Mouse (Mus musculus) stomach, embryonic 14.5 days (tissue): Measurements from ENCODE around the gene Ddx47. TPM values are rescaled to one million over a fixed set of nuclear protein-coding genes. Genes with fewer than 3 reads are reported as not detected.

ENCODE experiments used
- ATAC-seq: fragments of 200-750 bp; cut with Nextera tagmentation; 2 replicates; pipeline ENCODE4 v1.8.0; 2017; ENCODE audit warnings: low read depth, moderate TSS enrichment; ENCODE audit not compliant: insufficient number of reproducible peaks, insufficient read depth, low FRiP score
- H3K27ac ChIP-seq: fragments of 300-500 bp; sonication (generic); 2 replicates; pipeline ENCODE4 v1.5.1; 2014; ENCODE audit warnings: mild to moderate bottlenecking, low read length, moderate library complexity, mixed read lengths
- H3K27me3 ChIP-seq: fragments of 300-500 bp; sonication (generic); 2 replicates; pipeline ENCODE4 v1.6.1; 2014; ENCODE audit warnings: low read length, control low read depth, mixed read lengths; ENCODE audit not compliant: control insufficient read depth, insufficient read depth
- H3K36me3 ChIP-seq: fragments of 300-500 bp; sonication (generic); 2 replicates; pipeline ENCODE4 v1.6.1; 2014; ENCODE audit warnings: mild to moderate bottlenecking, control low read depth, low read length, moderate library complexity, mixed read lengths; ENCODE audit not compliant: control insufficient read depth, insufficient read depth
- H3K4me1 ChIP-seq: fragments of 300-500 bp; sonication (generic); 2 replicates; pipeline ENCODE4 v1.6.1; 2014; ENCODE audit warnings: low read length, control low read depth, mixed read lengths; ENCODE audit not compliant: control insufficient read depth, insufficient read depth
- H3K4me2 ChIP-seq: fragments of 300-500 bp; sonication (generic); replicated peaks from 2 replicates; pipeline ENCODE4 v1.6.1; 2014; ENCODE audit warnings: low read depth, low read length, control low read depth
- H3K4me3 ChIP-seq: fragments of 300-500 bp; sonication (generic); 2 replicates; pipeline ENCODE4 v1.5.1; 2014; ENCODE audit warnings: low read depth, low read length, control low read depth
- H3K9ac ChIP-seq: fragments of 300-500 bp; sonication (generic); replicated peaks from 2 replicates; pipeline ENCODE4 v1.6.1; 2014; ENCODE audit warnings: low read depth, mild to moderate bottlenecking, control low read depth, low read length, moderate library complexity, mixed read lengths
- H3K9me3 ChIP-seq: fragments of 300-500 bp; sonication (generic); 2 replicates; pipeline ENCODE4 v1.6.1; 2016; ENCODE audit warnings: low read depth, low read length, control low read depth; ENCODE audit not compliant: control insufficient read depth
- WGBS: fragments of 180-500 bp; shearing (Covaris S2); extraction: QIAGEN DNeasy Blood & Tissue Kit; methylation state at CpG from one replicate; pipeline ENCODE4 v1.1.7; 2014; 5-methylcytosine and 5-hydroxymethylcytosine counted together
- polyA plus RNA-seq: library from polyadenylated mRNA; unstranded; fragments of >200 nt; fragmentation: Nextera tagmentation; extraction: Ambion mirVana; gene quantifications from 2 replicates; pipeline ENCODE4 v1.2.1, GENCODE M21; 2014

Gene Ddx47
- polyA plus RNA-seq, 1 experiment from 2014 or later, result 107 TPM

DNA sequence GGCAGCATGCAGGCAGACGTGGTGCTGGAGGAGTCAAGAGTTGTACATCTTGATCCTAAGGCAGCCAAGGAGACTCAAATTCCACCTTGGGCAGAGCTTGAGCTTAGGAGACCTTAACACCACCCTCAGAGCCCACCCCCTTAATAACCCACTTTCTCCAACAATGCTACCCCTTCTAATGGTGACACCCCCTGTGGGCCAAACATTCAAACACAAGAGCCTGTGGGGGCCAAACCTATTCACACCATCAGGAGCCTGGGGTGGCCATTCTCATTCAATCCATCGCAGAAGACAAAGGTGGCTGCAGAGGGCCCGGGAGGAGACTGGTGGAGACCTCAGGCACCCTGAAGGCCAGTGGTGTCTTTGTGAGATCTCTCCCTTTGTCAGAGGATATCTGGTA lies 30.5 kb downstream of the Ddx47 start:
- H3K27me3 ChIP-seq, result no peaks in the 10 kb centered on the region
- no peak overlapping the region for H3K4me3 ChIP-seq
- H3K9ac ChIP-seq, result no peak overlapping the region
- no peak overlapping the region for H3K4me2 ChIP-seq
- no peaks in the 10 kb centered on the region for H3K36me3 ChIP-seq
- H3K4me1 ChIP-seq, result no peaks in the 10 kb centered on the region
- ATAC-seq, result no peak
- no peak overlapping the region for H3K27ac ChIP-seq
- WGBS, result 76% methylated on average over 3 of the region's 3 CpGs
- H3K9me3 ChIP-seq, result no peaks in the 10 kb centered on the region; the same call in 1 of the 2 replicates

DNA sequence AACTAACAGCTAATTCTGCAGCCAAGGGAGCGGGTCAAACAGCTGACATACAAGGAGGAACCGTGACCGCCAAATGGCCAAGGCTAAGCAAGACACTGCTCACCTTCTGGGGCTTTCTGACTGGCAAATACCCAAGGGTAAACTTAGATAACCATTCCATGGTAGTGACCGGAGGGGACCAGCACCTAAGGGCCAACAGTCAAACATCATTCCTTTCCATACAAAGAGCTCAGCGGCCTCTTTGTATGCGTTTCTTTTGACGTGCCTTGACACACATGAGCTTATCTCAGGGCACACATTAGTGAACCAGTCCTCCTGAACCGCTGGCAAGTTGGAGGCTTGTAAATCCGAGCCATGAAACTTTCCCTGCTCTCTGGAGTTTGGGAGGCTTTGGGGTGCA lies 35.9 kb downstream of the Ddx47 start:
- Histone ChIP-seq H3K4me2 (no peak overlapping the region), H3K4me1 (no peaks in the 10 kb centered on the region), H3K9ac (no peak overlapping the region), H3K27ac (no peak overlapping the region), H3K4me3 (no peak overlapping the region), H3K36me3 (no peaks in the 10 kb centered on the region), H3K27me3 (no peaks in the 10 kb centered on the region), H3K9me3 (no peaks in the 10 kb centered on the region)
- ATAC-seq, result peak; percentile 62; the same call in 1 of the 2 replicates
- WGBS, result 57% methylated on average over 9 of the region's 9 CpGs

- H3K36me3 ChIP-seq, result no peaks in the 10 kb centered on the region
- H3K27me3 ChIP-seq, result no peaks in the 10 kb centered on the region
- WGBS, result 75% methylated on average over 6 of the region's 6 CpGs
- H3K27ac ChIP-seq, result no peak overlapping the region
- no peak overlapping the region for H3K4me3 ChIP-seq
- H3K4me1 ChIP-seq, result no peaks in the 10 kb centered on the region
- ATAC-seq, result no peak
- H3K4me2 ChIP-seq, result no peak overlapping the region
- no peak overlapping the region for H3K9ac ChIP-seq
- no peaks in the 10 kb centered on the region for H3K9me3 ChIP-seq
These were observed 37.1 kb downstream of the Ddx47 start for GRCm38 (mm10) chr6:135048509-135048908.

DNA sequence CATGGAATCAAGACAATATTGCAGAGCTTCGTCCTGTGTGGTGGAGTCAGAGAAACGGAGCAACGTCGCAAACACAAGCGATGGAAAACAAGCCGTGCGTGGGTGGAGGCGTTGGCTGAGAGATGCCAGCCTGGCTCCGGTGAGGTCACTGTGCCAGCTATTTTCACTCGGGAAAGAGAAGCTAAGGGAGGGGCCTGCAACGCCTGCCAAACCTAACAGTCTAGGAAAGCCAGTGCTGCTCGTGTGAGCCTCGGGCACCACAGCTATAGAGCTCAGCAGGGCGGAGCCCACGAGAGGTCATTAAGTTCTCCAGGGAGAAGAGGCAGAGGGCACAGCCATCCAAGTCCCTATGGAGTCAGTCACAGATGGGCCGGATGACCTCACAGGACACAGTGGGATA lies 37.5 kb downstream of the Ddx47 start:
- H3K4me2 ChIP-seq, result no peak overlapping the region
- no peak for ATAC-seq
- 83% methylated on average over 16 of the region's 16 CpGs for WGBS

DNA sequence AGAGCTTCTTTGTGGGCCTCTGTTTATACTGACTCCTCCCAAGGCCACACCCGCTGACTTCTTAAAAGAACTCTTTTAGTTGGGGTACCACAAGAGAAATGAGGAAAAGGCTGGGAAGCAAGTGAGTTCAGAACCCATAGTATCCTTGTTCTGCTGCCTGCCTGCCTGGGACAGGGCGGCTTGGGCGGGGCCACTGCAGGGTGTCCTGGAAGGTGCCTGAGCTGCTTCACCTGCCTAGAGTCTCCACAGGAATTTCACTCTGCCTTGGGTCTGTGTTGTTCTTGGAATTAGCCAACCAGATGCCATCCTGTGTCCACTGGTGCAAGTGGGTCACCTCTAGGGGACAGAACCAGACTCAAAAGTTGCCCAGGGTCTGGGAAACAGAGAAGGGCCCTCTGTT lies 42.4 kb downstream of the Ddx47 start:
- H3K27ac ChIP-seq, result no peak overlapping the region; the same call in 1 of the 2 replicates
- no peaks in the 10 kb centered on the region for H3K9me3 ChIP-seq
- H3K27me3 ChIP-seq, result no peaks in the 10 kb centered on the region
- no peaks in the 10 kb centered on the region for H3K4me1 ChIP-seq
- H3K4me3 ChIP-seq, result no peak overlapping the region
- H3K36me3 ChIP-seq, result no peaks in the 10 kb centered on the region
- no peak overlapping the region for H3K9ac ChIP-seq
- no peak for ATAC-seq
- no peak overlapping the region for H3K4me2 ChIP-seq
- WGBS, result 55% methylated on average over 3 of the region's 3 CpGs

More for the DNA sequence above, 37.5 kb downstream of the Ddx47 start:
- Histone ChIP-seq H3K4me3 (no peak overlapping the region), H3K9ac (no peak overlapping the region), H3K4me1 (no peaks in the 10 kb centered on the region), H3K27me3 (no peaks in the 10 kb centered on the region), H3K9me3 (no peaks in the 10 kb centered on the region), H3K36me3 (no peaks in the 10 kb centered on the region), H3K27ac (no peak overlapping the region)

- WGBS, result 31% methylated on average over 4 of the region's 4 CpGs
- Histone ChIP-seq H3K9me3 (no peaks in the 10 kb centered on the region), H3K36me3 (no peaks in the 10 kb centered on the region), H3K4me2 (no peak overlapping the region), H3K4me3 (no peak overlapping the region), H3K4me1 (no peaks in the 10 kb centered on the region), H3K27me3 (no peaks in the 10 kb centered on the region), H3K27ac (no peak overlapping the region), H3K9ac (no peak overlapping the region)
- ATAC-seq, result peak; percentile 53; the same call in 1 of the 2 replicates
These were observed 44.5 kb downstream of the Ddx47 start for GRCm38 (mm10) chr6:135055882-135056281.

- Histone ChIP-seq H3K27me3 (no peaks in the 10 kb centered on the region), H3K4me1 (peaks cover 2% of the 10 kb centered on the region; the same call in 1 of the 2 replicates), H3K4me3 (no peak overlapping the region), H3K9ac (no peak overlapping the region), H3K4me2 (no peak overlapping the region), H3K27ac (no peak overlapping the region), H3K36me3 (no peaks in the 10 kb centered on the region), H3K9me3 (no peaks in the 10 kb centered on the region)
- ATAC-seq, result no peak
- 91% methylated on average over 4 of the region's 4 CpGs for WGBS
These were observed 49.3 kb downstream of the Ddx47 start for GRCm38 (mm10) chr6:135060728-135061127.

- H3K4me1 ChIP-seq, result peaks cover 16% of the 10 kb centered on the region; the same call in 1 of the 2 replicates
- no peaks in the 10 kb centered on the region for H3K27me3 ChIP-seq
- no peak for ATAC-seq
- H3K27ac ChIP-seq, result no peak overlapping the region; the same call in 1 of the 2 replicates
- H3K36me3 ChIP-seq, result no peaks in the 10 kb centered on the region
- 70% methylated on average over 12 of the region's 12 CpGs for WGBS
- no peak overlapping the region for H3K9ac ChIP-seq
- no peak overlapping the region for H3K4me3 ChIP-seq
- no peaks in the 10 kb centered on the region for H3K9me3 ChIP-seq
- H3K4me2 ChIP-seq, result 0 out of 2 replicates have a peak overlapping the region, but pooled peaks have one; percentile 76
These were observed 53.2 kb downstream of the Ddx47 start for GRCm38 (mm10) chr6:135064621-135065020.
